Mouse (Mus musculus) forebrain, embryonic 14.5 days (tissue): ENCODE measurements around the gene Sytl4. TPM values are rescaled to one million over a fixed set of nuclear protein-coding genes. Genes with fewer than 3 reads are reported as not detected.

ENCODE experiments used
- ATAC-seq: fragments of 200-750 bp; cut with Nextera tagmentation; 2 replicates; pipeline ENCODE4 v1.8.0; 2017; ENCODE audit warnings: mild to moderate bottlenecking, moderate library complexity
- DNase-seq: peaks from one replicate; pipeline ENCODE4 v3.0.0-alpha.2; 2015; ENCODE audit warnings: low spot score
- H3K27ac ChIP-seq: fragments of 300-500 bp; sonication (generic); 2 replicates; pipeline ENCODE4 v1.5.1; 2014; ENCODE audit warnings: low read depth, mild to moderate bottlenecking, control low read depth, low read length, moderate library complexity
- H3K27me3 ChIP-seq: fragments of 300-500 bp; sonication (generic); replicated peaks from 2 replicates; pipeline ENCODE4 v1.6.1; 2014; ENCODE audit warnings: low read length, control low read depth, mixed read lengths; ENCODE audit not compliant: control insufficient read depth, insufficient read depth
- H3K36me3 ChIP-seq: fragments of 300-500 bp; sonication (generic); 2 replicates; pipeline ENCODE4 v1.6.1; 2014; ENCODE audit warnings: low read length, control low read depth; ENCODE audit not compliant: control insufficient read depth, insufficient read depth
- H3K4me1 ChIP-seq: fragments of 300-500 bp; sonication (generic); 2 replicates; pipeline ENCODE4 v1.6.1; 2014; ENCODE audit warnings: antibody characterized with exemption, low read length, control low read depth; ENCODE audit not compliant: control insufficient read depth, insufficient read depth
- H3K4me2 ChIP-seq: fragments of 300-500 bp; sonication (generic); 2 replicates; pipeline ENCODE4 v1.6.1; 2014; ENCODE audit warnings: mild to moderate bottlenecking, control low read depth, low read length
- H3K4me3 ChIP-seq: fragments of 300-500 bp; sonication (generic); 2 replicates; pipeline ENCODE4 v1.5.1; 2014; ENCODE audit warnings: low read depth, low read length, control low read depth
- H3K9ac ChIP-seq: fragments of 300-500 bp; sonication (generic); 2 replicates; pipeline ENCODE4 v1.6.1; 2014; ENCODE audit warnings: mild to moderate bottlenecking, low read length, control low read depth, moderate library complexity
- H3K9me3 ChIP-seq: fragments of 300-500 bp; sonication (generic); replicated peaks from 2 replicates; pipeline ENCODE4 v1.6.1; 2016; ENCODE audit warnings: low read length, control low read depth, mixed read lengths; ENCODE audit not compliant: control insufficient read depth
- WGBS: fragments of 180-500 bp; shearing (Covaris S2); extraction: QIAGEN DNeasy Blood & Tissue Kit; methylation state at CpG from one replicate; pipeline ENCODE4 v1.1.7; 2014; 5-methylcytosine and 5-hydroxymethylcytosine counted together
- polyA plus RNA-seq: library from polyadenylated mRNA; unstranded; fragments of >200 nt; fragmentation: Nextera tagmentation; extraction: Ambion mirVana; gene quantifications from 2 replicates; pipeline ENCODE4 v1.2.1, GENCODE M21; 2014

The Sytl4 gene
- polyA plus RNA-seq, 1 experiment from 2014 or later: 0.58 TPM

DNA sequence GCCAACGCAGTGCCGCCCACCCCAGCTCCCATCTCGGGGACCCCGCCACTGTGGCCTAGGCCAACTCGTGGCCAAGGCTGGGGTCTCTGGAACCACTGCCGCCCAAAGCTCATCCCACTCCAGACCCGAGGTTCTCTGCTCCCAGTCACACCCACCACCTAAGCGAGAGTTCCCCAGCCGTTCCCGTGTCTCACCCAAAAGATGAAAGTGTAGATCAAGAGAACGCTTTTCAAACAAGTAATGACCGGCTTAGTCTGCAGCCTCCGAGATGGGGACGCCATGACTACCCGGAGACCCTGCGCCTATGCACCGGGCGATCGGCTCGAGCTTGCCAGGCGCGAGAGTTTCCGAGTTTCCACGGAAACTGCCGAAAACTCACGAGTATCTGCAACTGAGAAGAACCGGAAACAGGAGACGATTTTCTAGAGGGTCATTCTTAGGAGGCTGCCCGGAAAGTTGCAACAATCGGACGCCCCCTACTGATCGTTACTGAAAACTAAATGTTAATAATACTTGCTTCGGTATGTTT lies 83.5 kb downstream of the Sytl4 start, which contains the start of gene Tspan6:
TSS of gene Tspan6 (minus strand) at position 416 of the 529 bp plus-strand sequence.
- peak; percentile 95 for DNase-seq
- ATAC-seq: peak; percentile 98
- H3K27me3 ChIP-seq: no peaks in the 10 kb centered on the region
- H3K27ac ChIP-seq: peak within 1 kb of the TSS; percentile 65; the same call in 1 of the 2 replicates
- H3K4me1 ChIP-seq: no peaks in the 10 kb centered on the region
- H3K36me3 ChIP-seq: peaks cover 14% of the 10 kb centered on the region
- 31% methylated on average over 33 of the region's 33 CpGs for WGBS
- peak within 1 kb of the TSS; percentile 81 for H3K9ac ChIP-seq
- peak within 1 kb of the TSS; percentile 50 for H3K4me3 ChIP-seq
- peak within 1 kb of the TSS; percentile 53 for H3K4me2 ChIP-seq
- no peaks in the 10 kb centered on the region for H3K9me3 ChIP-seq

GRCm38 (mm10) chrX:133888111-133888510 lies 93.5 kb downstream of the Sytl4 start:
- no peaks in the 10 kb centered on the region for H3K27me3 ChIP-seq
- H3K4me2 ChIP-seq: no peak overlapping the region
- H3K27ac ChIP-seq: no peak overlapping the region
- no peak for DNase-seq
- 88% methylated on average over 5 of the region's 5 CpGs for WGBS
- H3K9ac ChIP-seq: no peak overlapping the region
- no peak for ATAC-seq
- no peak overlapping the region for H3K4me3 ChIP-seq
- no peaks in the 10 kb centered on the region for H3K9me3 ChIP-seq
- no peaks in the 10 kb centered on the region for H3K4me1 ChIP-seq
- H3K36me3 ChIP-seq: peaks cover 14% of the 10 kb centered on the region

GRCm38 (mm10) chrX:133887308-133887707 lies 94.3 kb downstream of the Sytl4 start:
- Histone ChIP-seq H3K4me1 (no peaks in the 10 kb centered on the region), H3K9ac (no peak overlapping the region), H3K4me3 (no peak overlapping the region), H3K27me3 (no peaks in the 10 kb centered on the region), H3K27ac (no peak overlapping the region), H3K9me3 (no peaks in the 10 kb centered on the region), H3K4me2 (no peak overlapping the region), H3K36me3 (peaks cover 10% of the 10 kb centered on the region)
- no peak for DNase-seq
- no peak for ATAC-seq
- 93% methylated on average over 3 of the region's 3 CpGs for WGBS

Other genes starting within 250 kb of the Sytl4 start
- gene Tnmd, start 130.8 kb downstream of the Sytl4 start, polyA plus RNA-seq: 0.20 and 0.32 TPM in 2 replicates
- 277 and 284 TPM in 2 replicates for gene Tspan6, start 83.4 kb downstream of the Sytl4 start, polyA plus RNA-seq
- 0.91 TPM in 2 replicates for gene Srpx2, start 73.4 kb downstream of the Sytl4 start, polyA plus RNA-seq
- 62.5 and 74.9 TPM in 2 replicates for gene Cstf2, start 77.4 kb upstream of the Sytl4 start, polyA plus RNA-seq
- gene Xkrx, start 180.3 kb upstream of the Sytl4 start, polyA plus RNA-seq: 0.28 and 0.46 TPM in 2 replicates
- gene Arl13a, start 205.7 kb upstream of the Sytl4 start, polyA plus RNA-seq: not detected in 2 replicates
- not detected in 2 replicates for gene Nox1, start 240.1 kb upstream of the Sytl4 start, polyA plus RNA-seq